Mouse (Mus musculus): ENCODE results near the gene Kif26b.

Kif26b gene

DNA sequence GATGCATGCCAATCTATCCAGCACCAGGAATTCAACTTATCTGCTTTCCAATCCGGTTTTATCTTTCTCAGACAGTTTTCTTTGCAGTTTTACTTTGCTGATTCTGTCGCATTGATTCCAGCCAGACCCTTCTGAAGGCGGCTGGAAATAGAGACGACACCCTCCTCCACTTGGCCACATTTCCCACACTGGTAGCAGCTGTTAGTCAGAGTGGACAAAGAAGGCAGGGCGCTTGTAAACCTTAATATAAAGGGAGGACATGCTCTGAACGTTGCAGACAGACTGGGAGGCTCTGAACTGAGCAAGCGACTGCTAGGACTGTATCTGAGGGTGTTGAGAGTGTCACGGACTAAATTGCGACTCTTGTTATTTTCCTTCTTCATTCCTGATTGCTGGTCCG is 11.3 kb downstream of the Kif26b start:
- DNase-seq (ENCODE audit: low spot score): no peak

DNA sequence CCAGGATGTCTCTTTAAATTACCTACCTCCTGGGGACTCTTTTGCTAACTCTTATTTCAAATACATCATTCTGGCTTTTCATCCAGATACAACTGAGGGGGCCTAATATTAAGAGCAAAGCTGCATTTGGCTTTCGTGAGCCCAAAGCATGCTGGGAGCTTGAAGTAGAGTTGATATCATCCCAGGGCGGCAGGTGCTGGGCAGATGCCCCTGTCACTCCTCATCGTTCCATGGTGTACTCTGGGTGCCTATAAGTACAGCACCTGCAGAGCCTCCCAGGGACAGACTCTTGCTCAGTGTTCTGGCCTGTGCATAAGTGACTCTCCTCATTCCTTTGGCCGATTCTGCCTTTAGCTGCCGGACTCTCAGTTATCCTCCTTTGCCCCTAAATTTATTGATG is 13.5 kb downstream of the Kif26b start:
- DNase-seq (ENCODE audit: low spot score): no peak

DNA sequence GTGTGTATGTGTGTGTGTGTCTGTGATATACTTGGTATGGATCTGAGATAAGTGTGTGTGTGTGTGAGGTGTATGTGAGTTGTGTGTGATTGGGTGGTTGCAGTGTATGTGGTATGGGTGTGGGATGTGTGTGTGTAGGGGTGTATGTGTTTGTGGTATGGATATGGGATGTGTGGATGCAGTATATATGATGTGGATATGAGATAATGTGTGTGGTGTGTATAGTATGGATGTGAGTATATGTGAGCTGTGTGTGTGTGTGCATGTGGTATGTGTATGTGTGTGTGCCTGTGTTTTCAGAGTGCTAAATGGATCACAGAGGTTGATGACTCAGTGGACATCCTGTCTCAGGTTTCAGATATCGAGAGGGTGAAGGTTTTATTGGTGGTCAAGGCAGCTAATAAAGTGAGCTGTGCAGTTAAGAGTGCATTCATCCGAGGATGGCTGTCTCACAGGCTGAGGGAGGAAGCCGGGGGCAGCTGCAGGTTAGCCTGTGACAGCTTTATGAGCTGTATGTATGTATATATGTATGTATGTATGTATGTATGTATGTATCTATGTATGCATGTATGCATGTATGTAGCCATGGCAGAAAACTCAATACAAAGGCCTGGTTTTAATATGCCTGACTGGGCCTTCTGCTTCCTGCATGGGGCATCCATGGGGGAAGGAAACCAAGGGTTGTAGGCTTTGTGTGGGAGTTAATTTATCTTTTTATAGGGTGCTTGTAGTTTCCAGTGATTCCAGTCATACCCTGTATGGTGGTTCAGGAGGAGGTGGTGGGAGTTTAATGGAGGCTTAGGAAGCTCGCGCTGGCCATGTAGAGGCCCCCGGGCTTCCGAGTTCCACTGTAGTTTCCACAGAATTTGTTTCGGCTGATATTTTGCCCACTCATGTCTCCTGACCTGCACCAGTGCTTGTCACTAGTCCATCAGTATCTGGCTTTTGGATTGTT is 14.3 kb downstream of the Kif26b start:
- DNase-seq (ENCODE audit: low spot score): no peak

DNA sequence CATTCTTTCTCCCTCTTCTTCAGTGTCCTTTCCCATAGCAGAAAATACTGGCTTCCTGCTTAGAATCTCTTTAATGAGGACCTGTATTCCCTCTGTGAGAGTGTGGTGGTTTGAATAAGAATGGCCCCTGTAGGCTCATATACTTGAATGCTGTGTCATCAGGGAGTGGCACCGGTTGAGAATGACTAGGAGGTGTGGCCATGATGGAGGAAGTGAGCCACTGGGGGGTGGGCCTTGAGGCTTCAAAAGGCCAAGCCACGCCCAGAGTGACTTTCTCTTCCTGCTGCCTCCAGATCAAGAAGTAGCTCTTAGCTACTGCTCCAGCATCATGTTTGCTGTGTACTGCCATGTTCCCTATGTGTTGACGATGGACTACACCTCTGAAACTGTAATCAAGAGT is 15.7 kb downstream of the Kif26b start:
- DNase-seq (ENCODE audit: low spot score): no peak

DNA sequence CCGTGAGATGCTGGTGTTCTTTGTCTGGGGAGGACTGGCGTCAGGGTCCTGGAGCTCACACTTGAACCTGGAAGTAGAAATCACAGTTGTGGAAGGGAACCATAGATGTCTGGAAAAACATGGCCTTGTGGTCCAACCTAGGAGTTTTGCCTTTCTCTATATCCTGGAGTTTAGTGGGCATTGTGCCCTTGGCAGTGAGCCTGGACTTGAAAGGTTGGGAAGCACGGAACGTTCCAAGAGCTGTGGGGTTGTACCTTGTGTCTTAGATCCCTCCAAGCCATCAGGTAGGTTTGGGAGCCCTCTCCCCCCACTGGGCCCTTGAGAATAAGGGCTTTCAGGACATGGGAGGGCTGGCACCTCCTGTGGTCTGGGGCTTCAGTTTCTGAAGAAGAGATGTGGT is 20.7 kb downstream of the Kif26b start:
- DNase-seq (ENCODE audit: low spot score): no peak

DNA sequence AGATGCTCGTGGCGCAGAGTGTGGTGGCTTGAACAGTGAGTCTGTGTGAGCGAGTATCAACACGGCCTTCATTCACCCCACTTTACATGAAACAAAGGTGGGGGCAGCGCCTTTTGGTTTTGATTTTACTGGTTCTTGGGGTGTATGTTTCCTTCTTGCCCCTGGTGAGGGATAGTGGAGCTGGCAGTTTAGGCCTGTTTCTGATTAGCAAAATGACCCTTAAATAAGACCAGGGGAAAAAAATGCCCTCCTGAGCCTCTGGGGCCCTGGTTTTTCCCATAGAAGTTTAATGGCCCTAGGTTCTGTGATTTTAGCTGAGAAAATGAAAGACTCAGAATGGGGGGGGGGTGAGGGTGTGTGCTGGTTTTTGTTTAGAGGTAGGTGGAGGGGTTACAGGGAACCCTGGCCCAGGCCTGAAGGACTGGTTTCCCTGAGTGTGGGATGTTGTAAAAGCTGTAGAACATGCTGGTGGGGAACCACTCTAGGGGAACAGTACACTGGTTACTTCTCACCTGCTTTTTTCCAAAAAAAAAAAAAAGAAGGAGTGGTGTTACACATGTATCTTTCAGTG is 21.6 kb downstream of the Kif26b start:
- DNase-seq (ENCODE audit: low spot score): no peak

DNA sequence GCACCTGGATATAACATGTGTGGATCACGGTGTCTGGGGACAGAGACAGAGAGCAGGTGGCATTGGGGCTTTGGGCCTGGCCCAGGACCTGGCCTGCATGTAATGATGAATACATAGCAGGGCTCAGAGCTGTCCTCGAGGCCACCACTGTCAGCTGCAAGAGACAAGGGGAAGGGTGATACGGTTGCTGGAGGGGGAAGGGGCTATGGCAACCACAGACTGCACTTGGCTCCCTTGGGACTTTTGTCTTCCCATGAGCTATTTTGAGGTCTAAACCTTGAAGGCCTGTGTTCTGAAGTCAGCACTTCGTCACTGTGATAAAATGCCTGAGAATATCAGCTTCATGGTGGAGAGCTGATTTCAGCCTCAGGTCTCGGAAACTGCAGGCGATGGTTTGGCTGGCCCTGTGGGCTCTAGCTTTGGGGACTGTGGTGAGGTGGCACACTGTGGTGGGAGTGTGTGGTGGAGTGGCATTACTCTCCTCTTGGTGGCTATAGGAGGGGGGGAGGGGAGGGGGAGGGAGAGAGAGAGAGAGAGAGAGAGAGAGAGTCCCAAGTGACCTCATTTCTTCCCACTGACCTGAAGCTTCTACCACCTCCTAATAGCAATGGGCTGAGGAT is 23.5 kb downstream of the Kif26b start:
- DNase-seq (ENCODE audit: low spot score): no peak

DNA sequence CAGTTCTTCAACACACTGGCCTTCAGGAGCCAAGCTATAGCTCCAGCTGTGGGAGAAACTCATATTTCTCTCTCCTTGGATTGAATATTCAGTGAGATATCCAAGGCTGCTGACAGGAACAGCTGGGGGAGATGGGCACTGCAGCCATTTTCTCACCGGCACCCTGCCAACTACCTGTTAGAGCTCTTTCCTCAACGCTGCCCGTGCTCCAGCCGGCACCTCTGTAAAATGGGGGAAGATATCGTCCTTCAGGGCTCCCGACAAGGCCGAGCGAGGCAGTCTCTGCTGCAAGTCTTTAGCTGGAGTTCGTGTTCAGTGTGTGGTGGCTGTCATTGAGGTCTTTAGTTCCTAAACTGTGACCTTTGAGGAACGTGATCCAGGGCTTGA is 24.0 kb downstream of the Kif26b start:
- no peak for DNase-seq (ENCODE audit: low spot score)

DNA sequence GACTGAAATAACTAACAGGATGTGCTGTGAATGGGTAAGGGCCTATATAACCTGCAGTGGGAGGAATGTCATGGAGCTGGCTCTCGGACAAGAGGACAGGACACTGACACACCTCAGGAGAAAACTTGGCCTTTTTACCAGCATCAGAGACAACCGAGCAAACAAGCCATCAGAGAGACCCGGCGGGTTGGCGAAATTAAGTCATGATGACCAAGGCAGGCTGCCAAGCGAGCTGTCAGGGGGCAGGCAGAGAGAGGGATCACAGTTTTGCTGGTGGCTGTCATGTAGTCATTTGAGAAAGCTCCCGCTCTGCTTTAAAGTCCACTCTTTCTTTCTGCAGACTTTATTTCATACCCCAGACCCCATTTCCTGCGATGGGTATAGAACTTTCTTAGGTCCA is 27.3 kb downstream of the Kif26b start:
- DNase-seq (ENCODE audit: low spot score): no peak

DNA sequence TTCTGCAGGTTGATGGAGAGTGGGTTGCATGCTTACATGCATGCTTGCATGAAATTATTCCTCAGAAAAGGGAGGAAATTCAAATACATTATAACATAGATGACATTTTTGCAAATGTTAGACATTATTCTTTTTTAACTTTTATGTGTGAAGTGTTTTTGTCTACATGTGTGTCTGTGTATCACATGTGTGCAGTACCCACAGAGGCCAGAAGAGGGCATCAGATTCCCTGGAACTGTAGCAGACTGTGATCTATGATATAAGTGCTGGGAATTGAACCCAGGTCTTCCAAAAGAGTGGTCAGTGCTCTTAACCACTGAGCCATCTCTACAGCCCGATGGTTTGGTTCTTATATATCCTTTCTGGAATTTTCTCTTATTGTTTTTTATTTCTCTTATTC is 31.1 kb downstream of the Kif26b start:
- DNase-seq (ENCODE audit: low spot score): no peak

DNA sequence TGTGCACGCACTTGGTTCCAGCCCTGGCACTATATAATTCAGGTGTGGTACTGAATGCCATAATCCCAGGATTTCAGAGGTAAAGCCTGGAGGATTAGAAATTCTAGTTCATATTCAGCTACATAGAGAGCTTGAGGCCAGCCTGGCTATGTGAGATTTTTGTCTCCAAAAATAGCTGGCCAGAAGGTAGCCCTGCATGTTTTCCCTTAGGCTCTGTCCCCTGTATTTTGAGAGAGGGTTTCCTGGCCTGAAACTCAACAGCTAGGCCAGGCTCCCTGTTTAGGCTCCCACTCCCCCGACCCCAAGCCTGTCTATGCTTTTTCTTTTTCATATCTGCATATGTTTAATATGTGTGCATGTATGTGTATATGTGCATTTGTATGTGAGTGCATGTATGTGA is 34.9 kb downstream of the Kif26b start:
- no peak for DNase-seq (ENCODE audit: low spot score)

DNA sequence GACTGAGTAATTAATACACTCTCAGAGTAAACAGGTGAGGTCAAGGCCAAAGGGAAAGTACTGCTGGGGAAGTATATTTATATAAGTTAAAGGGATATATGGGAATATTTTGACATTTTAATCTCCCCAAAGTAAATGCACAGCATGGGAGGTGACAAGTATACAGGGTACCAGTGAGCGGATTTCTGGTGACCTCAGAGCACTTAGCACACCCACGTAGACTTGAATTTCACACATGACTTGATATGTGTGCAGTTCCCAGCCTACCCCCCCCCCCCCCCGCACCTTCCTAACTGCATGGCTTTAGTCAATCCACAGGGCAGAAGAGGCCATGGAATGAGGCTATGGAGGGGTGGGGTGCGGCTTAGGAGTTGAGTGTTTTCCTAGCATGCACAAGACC is 35.9 kb downstream of the Kif26b start:
- DNase-seq (ENCODE audit: low spot score): no peak

DNA sequence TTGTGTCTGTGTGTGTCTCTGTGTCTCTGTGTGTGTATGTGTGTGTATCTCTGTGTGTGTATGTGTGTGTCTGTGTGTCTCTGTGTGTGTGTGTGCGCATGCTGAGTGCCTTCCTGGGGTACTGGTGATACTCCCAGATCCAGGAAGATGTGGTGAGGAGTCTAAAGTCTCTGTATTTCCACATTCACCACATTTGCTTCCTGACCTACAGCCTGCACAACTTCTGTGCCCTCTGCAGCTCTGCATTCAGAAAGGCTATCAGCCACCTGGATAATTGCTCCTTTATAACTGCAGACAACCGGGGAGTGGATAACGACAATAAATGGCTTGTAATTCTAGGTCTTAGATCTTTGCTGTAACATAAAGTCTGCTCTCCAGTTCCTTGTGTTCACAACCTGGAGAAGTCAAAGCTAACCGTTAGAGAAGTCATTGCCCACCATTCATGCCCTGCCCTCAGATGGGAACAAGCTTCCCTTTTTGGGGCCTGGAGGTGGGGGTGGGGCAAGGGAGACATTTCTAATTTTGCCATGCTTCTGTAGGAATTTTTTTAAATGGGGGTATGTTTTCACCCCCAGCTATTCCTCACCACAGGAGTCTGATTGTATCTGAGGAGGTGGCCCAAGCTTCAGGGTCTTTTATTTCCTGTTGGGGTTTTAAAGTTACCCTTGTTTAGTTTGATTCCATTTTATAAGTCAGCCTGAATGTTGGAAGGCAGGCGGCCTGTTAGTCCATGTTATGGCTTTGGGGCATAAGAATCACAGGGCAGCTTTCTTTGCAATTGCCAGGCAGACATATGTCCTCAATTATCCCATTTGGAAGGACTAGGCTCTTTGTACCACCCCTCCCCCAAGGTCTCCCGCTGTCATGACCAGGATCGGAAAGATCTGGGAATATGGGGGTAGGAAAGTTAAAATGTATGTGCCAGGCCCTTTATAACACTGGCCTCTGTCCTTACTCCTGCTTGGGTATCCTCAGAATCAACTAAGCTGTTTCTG is 39.9 kb downstream of the Kif26b start:
- DNase-seq (ENCODE audit: low spot score): no peak

DNA sequence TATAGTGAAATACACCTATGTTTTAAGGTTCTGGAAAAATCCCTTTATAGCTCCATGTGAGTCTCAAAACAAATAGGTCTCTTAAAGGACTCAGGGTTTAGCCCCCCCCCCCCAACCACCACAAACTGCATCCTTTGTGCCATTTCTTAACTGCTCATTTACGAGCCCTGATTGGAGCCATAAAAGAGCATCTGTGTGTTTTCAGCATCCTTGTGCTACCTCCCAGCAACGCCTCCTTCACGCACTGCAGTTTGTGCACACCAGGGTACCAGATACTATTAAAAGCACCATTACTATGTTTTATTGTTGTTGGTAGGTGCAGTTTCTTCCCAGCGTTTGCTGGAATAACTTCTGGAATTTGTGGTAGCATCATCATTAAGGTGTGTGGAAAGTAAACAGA is 42.1 kb downstream of the Kif26b start:
- no peak for DNase-seq (ENCODE audit: low spot score)

DNA sequence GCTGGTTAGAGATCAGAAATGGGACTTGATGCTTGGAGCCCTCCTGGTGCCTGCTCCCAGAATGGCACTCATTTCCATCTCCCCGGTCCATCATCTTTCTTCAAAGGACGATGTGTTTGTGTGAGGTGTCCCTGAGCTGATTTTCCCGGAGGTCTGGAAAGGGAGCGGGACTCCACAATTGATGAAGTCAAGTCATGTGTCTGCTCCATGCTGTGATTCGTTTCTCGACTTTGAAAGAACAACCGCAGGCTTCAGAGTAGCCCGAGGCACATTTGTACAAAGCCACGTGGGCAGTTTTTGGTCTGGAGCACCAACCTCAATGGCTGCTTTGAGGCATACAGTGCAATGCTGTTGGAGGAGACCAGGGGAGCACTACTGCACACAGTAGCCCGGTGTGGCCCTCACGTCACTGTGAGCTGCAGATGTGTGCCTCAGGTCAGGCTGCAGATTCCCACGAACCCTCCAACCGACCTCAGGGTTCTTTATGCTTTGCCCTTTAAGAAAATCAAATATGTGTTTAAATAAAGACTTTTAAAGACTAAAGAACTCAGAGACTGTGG is 43.0 kb downstream of the Kif26b start:
- no peak for DNase-seq (ENCODE audit: low spot score)

DNA sequence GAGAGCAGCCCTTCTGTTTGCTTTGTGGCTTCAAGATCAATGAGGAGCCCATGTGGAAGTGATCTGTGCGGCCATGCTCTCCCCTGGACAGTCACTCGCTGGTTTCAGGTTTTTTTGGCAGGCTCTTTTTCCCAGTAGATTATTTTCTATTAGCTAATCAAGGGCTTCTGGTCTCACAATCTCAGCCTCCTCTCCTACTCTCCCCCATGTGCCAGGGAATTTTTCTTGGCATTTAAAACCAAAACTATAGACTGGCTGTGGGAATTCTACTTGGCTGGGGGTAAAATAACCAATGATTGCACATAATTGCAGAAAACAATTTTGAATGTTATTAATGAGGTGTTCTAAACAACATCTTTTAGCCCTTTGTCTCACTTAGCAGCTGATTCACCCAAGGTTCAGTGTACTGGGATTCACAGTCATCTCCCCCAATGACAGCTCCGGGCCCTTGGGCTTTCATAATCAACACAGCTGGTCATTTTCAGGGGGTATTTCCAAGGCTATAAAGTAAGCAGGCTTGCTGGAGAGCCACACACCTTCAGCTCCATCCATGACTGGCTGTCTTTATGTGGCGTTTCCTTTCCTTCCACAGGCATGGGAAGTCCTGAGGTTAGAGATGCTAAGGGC is 44.6 kb downstream of the Kif26b start:
- DNase-seq (ENCODE audit: low spot score): no peak

DNA sequence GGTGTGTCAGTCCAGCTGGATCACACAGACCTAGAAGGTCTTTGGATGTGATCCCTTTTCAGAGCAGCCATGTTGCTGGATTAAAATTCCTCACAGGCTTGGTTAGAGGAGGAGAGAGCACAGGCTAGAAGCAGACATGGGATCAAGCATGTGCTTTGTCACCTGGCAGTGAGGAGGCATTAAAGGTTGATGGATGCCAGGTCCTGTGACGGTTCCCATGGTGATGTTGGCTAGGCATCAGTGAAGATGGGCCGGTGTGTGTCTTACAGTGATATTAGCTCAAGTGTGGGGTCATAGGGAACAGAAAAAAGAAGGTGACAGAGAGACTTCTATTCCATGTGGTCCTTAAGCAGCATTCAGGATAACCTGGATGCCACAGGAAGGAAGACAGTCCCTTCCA is 46.8 kb downstream of the Kif26b start:
- no peak for DNase-seq (ENCODE audit: low spot score)

DNA sequence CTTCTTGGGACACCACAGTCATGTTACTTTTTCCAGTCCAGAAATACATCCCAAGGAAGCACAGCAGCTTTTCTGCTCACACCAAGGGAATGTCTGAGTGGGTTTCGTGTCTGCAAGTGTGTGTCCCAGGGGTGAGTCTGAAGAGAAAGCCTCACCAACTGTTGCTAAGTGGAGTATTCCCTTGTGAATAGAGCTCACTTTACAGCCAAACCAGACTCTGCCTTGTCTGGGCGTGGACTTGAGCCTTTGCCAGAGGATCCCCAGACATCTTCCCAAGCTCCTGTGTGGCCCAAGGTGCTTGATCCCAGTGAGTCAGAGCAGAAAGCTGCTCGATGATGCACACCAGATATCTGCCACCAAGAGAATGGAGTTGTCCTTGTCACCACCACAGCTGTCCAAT is 48.0 kb downstream of the Kif26b start:
- DNase-seq (ENCODE audit: low spot score): no peak

DNA sequence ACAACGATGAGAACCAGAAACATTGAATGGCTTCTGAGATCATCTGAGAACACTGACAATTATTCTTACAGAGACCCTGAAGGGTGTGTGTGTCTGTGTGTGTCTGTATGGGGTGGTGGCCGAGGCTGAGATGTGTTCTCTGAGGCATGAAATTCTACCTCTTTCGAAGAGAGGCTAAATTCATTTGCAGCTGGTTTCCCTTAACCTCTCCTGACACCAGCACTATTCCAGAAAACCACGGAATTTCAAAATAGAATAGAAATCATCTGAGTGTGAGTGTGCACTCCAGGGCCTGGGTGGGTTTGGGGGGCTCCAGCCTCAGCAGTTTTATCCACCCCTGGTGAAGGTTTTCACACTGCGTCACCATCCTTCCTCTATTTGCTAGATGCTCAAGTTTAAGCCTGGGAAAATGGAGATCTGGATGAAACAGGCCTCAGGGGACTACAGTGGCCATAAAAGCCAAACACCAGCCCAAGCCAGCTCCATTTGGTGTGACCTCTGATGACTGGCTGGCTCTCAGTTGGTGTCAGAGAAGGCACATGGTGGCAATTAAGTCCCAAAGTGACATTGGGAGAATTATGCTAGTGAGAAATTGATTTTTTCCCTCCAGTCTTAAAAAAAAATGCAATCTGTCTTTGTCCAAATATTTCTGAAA is 56.6 kb downstream of the Kif26b start:
- no peak for DNase-seq (ENCODE audit: low spot score)

DNA sequence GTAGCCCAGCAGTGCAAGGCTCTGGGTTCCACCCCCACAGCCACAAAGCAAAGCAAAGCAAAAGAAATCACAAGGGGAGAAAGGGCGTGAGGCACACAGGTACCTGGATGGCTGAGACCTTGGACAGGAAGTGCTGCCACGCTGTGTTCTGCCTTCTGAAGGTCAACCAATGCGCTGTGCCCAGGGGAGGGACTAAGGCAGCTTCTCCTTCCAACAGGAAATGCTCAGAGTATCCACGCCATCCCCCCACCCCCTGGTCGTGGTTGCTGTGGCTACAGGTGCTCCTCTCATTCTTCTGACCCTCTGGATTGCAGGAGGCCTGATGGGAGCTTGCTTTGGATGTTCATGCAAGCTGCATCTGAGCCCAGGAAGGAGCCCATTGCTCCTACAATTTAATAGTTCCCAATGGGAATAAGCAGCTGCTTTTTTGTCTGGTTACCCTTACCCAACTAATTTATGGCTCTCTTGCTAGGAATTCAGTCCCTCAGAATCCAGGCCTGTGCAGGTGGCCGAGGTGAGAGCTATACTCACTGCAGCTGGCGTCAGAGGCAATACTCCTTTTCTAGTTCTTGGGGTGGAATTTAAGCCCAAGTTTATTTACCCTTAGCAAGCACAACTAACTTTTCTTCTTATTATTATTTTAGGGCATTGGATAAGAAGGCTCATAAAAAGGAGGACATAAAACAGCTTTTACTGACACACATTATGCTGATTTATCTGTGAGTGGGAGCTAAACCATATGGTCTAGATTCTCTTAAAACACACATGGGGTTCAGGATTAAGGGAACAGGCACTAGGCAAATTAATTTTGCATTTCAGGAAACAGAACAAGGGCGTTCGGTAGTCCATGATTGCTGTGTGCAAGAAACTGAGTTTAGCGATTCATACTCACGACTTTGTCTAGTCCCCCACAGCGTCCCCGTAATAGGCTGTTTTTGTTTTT is 61.6 kb downstream of the Kif26b start:
- no peak for DNase-seq (ENCODE audit: low spot score)

All from retina, embryonic 14.5 days (tissue).